Mouse (Mus musculus) limb, embryonic 12.5 days (tissue): ENCODE measurements around the gene Hyal1. TPM values are rescaled to one million over a fixed set of nuclear protein-coding genes. Genes with fewer than 3 reads are reported as not detected.

Experiments used
- ATAC-seq: fragments of 200-750 bp; cut with Nextera tagmentation; 2 replicates; pipeline ENCODE4 v1.8.0; 2017; ENCODE audit warnings: low read depth, moderate TSS enrichment; ENCODE audit not compliant: insufficient number of reproducible peaks, insufficient read depth, low FRiP score, low TSS enrichment
- H3K27ac ChIP-seq: fragments of 300-500 bp; sonication (generic); 2 replicates; pipeline ENCODE4 v1.5.1; 2016; ENCODE audit warnings: mild to moderate bottlenecking, moderate library complexity
- H3K27me3 ChIP-seq: fragments of 300-500 bp; sonication (generic); 2 replicates; pipeline ENCODE4 v1.6.1; 2016; ENCODE audit warnings: mild to moderate bottlenecking, moderate library complexity
- H3K36me3 ChIP-seq: fragments of 300-500 bp; sonication (generic); 2 replicates; pipeline ENCODE4 v1.6.1; 2016; ENCODE audit warnings: mild to moderate bottlenecking, moderate library complexity
- H3K4me1 ChIP-seq: fragments of 300-500 bp; sonication (generic); replicated peaks from 2 replicates; pipeline ENCODE4 v1.6.1; 2016
- H3K4me2 ChIP-seq: fragments of 300-500 bp; sonication (generic); 2 replicates; pipeline ENCODE4 v1.6.1; 2016; ENCODE audit warnings: mild to moderate bottlenecking, moderate library complexity
- H3K4me3 ChIP-seq: fragments of 300-500 bp; sonication (generic); replicated peaks from 2 replicates; pipeline ENCODE4 v1.5.1; 2016; ENCODE audit warnings: mild to moderate bottlenecking
- H3K9ac ChIP-seq: fragments of 300-500 bp; sonication (generic); replicated peaks from 2 replicates; pipeline ENCODE4 v1.6.1; 2016; ENCODE audit warnings: mild to moderate bottlenecking, moderate library complexity
- H3K9me3 ChIP-seq: fragments of 300-500 bp; sonication (generic); 2 replicates; pipeline ENCODE4 v1.6.1; 2016; ENCODE audit warnings: mild to moderate bottlenecking, moderate library complexity
- WGBS: fragments of 180-500 bp; shearing (Covaris S2); methylation state at CpG from one replicate; pipeline ENCODE4 v1.1.7; 2016; 5-methylcytosine and 5-hydroxymethylcytosine counted together
- polyA plus RNA-seq: library from polyadenylated mRNA; unstranded; fragments of >200 nt; fragmentation: Nextera tagmentation; extraction: Ambion mirVana; gene quantifications from 2 replicates; pipeline ENCODE4 v1.2.1, GENCODE M21; 2016

Gene Hyal1
- polyA plus RNA-seq, 1 experiment from 2014 or later: 13.7 TPM

GRCm38 (mm10) chr9:107611456-107612190, 34.9 kb downstream of the Hyal1 start:
- no peaks in the 10 kb centered on the region for H3K9me3 ChIP-seq
- peaks cover 63% of the 10 kb centered on the region for H3K4me1 ChIP-seq
- H3K27me3 ChIP-seq: no peaks in the 10 kb centered on the region
- peak overlapping the region; percentile 91 for H3K27ac ChIP-seq
- peak overlapping the region; percentile 70 for H3K4me2 ChIP-seq
- H3K4me3 ChIP-seq: peak overlapping the region; percentile 39
- peaks cover 33% of the 10 kb centered on the region for H3K36me3 ChIP-seq
- WGBS: 79% methylated on average over 6 of the region's 6 CpGs
- peak overlapping the region; percentile 60; the same call in 1 of the 2 replicates for H3K9ac ChIP-seq
- no peak; the same call in none of the 2 replicates for ATAC-seq

- Histone ChIP-seq H3K9me3 (no peaks in the 10 kb centered on the region), H3K27me3 (no peaks in the 10 kb centered on the region), H3K4me1 (peaks cover 56% of the 10 kb centered on the region), H3K36me3 (peaks cover 39% of the 10 kb centered on the region), H3K4me3 (peak overlapping the region; percentile 39), H3K4me2 (peak overlapping the region; percentile 70), H3K9ac (peak overlapping the region; percentile 60), H3K27ac (peak overlapping the region; percentile 91)
- peak; percentile 87 for ATAC-seq
- 9% methylated on average over 46 of the region's 48 CpGs for WGBS
Observed at GRCm38 (mm10) chr9:107612191-107612944, 35.6 kb downstream of the Hyal1 start.

GRCm38 (mm10) chr9:107612945-107613569, 36.3 kb downstream of the Hyal1 start:
- Histone ChIP-seq H3K4me3 (peak overlapping the region; percentile 39), H3K4me2 (peak overlapping the region; percentile 70), H3K36me3 (peaks cover 46% of the 10 kb centered on the region), H3K4me1 (peaks cover 49% of the 10 kb centered on the region), H3K9ac (peak overlapping the region; percentile 45), H3K27me3 (no peaks in the 10 kb centered on the region), H3K9me3 (no peaks in the 10 kb centered on the region), H3K27ac (peak overlapping the region; percentile 91)
- no peak; the same call in 1 of the 2 replicates for ATAC-seq
- WGBS: 12% methylated on average over 12 of the region's 12 CpGs

- Histone ChIP-seq H3K4me2 (no peak overlapping the region), H3K4me1 (peaks cover 33% of the 10 kb centered on the region), H3K9ac (no peak overlapping the region), H3K4me3 (no peak overlapping the region), H3K9me3 (no peaks in the 10 kb centered on the region), H3K27ac (no peak overlapping the region), H3K27me3 (no peaks in the 10 kb centered on the region), H3K36me3 (peaks cover 65% of the 10 kb centered on the region)
- ATAC-seq: no peak
- WGBS: 87% methylated on average over 4 of the region's 4 CpGs
Observed at GRCm38 (mm10) chr9:107615035-107615434, 38.3 kb downstream of the Hyal1 start.

GRCm38 (mm10) chr9:107617461-107617860, 40.7 kb downstream of the Hyal1 start:
- peaks cover 9% of the 10 kb centered on the region; the same call in 1 of the 2 replicates for H3K4me1 ChIP-seq
- no peak overlapping the region for H3K9ac ChIP-seq
- no peak for ATAC-seq
- no peak overlapping the region for H3K4me3 ChIP-seq
- no peak overlapping the region for H3K4me2 ChIP-seq
- WGBS: 79% methylated on average over 2 of the region's 2 CpGs
- no peaks in the 10 kb centered on the region for H3K27me3 ChIP-seq
- peaks cover 79% of the 10 kb centered on the region for H3K36me3 ChIP-seq
- no peaks in the 10 kb centered on the region for H3K9me3 ChIP-seq
- no peak overlapping the region for H3K27ac ChIP-seq

- H3K27ac ChIP-seq: no peak overlapping the region
- H3K27me3 ChIP-seq: no peaks in the 10 kb centered on the region
- no peak overlapping the region for H3K9ac ChIP-seq
- ATAC-seq: no peak
- WGBS: 94% methylated on average over 6 of the region's 6 CpGs
- H3K36me3 ChIP-seq: peaks cover 85% of the 10 kb centered on the region
- no peak overlapping the region for H3K4me2 ChIP-seq
- H3K9me3 ChIP-seq: no peaks in the 10 kb centered on the region
- peaks cover 6% of the 10 kb centered on the region; the same call in 1 of the 2 replicates for H3K4me1 ChIP-seq
- no peak overlapping the region for H3K4me3 ChIP-seq
Observed at GRCm38 (mm10) chr9:107618098-107618497, 41.4 kb downstream of the Hyal1 start.

DNA sequence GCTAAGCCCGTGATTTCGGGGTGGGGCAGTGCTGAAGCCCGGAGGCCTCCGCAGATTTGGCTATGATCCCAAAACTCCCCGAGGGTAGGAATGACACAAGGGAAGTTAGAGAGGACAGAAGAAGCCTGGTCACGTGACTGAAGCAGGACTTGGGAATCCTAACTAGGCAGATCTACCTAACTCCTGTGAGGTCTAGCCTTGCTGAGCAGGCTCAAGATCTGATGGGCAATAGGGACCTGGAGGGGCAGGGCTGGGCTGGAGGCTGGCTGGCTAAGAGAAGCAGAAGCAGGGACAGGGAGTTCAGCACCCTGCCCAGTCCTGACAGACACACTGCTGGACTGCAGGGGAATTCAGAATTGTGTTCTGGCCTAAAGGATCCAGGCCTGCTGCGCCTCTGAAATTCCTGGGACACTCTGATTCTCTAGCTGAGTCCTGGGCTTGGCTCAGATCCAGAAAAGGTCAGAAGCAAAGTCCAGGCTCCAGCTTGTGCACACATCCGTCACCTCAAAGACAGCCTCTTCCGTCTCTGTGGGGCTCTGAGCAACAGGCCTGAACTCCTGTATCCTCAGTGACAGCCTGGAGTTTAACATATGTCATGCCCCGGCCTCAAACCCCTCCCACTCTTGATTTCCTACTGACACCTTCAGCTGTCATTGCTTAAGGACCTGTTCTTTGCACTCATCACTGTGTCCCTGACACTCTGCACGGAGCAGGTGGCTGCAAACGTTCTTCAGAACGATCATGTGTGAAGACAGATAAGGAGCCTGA, 42.2 kb downstream of the Hyal1 start:
- 0 out of 2 replicates have a peak, but pooled peaks cover 3% of the 10 kb centered on the region for H3K4me1 ChIP-seq
- H3K4me2 ChIP-seq: no peak overlapping the region
- H3K27ac ChIP-seq: no peak overlapping the region; the same call in 1 of the 2 replicates
- no peak for ATAC-seq
- H3K36me3 ChIP-seq: peaks cover 87% of the 10 kb centered on the region
- no peak overlapping the region for H3K4me3 ChIP-seq
- no peaks in the 10 kb centered on the region for H3K9me3 ChIP-seq
- H3K9ac ChIP-seq: no peak overlapping the region
- 73% methylated on average over 13 of the region's 13 CpGs for WGBS
- no peaks in the 10 kb centered on the region for H3K27me3 ChIP-seq

DNA sequence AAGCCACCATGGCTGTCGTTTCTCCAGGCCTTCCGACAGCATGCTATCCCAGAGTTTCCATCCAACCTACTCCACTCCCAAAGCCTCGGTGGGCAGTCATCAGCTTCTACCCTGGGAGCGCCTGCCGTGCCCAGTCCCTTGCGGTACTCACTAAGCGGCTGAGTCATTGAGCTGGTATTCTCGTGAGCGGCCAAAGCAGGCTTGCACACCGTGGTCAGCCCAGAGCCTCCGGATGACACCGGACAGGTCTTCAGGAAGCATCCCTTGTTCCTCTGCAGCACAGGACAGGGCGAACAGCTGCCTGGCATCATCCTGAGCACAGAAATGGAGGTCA, 42.8 kb downstream of the Hyal1 start:
- Histone ChIP-seq H3K4me3 (no peak overlapping the region), H3K27ac (no peak overlapping the region; the same call in 1 of the 2 replicates), H3K9me3 (no peaks in the 10 kb centered on the region), H3K36me3 (peaks cover 87% of the 10 kb centered on the region), H3K4me1 (0 out of 2 replicates have a peak, but pooled peaks cover 3% of the 10 kb centered on the region), H3K9ac (no peak overlapping the region), H3K4me2 (no peak overlapping the region), H3K27me3 (no peaks in the 10 kb centered on the region)
- no peak for ATAC-seq
- WGBS: 81% methylated on average over 13 of the region's 13 CpGs

- H3K4me2 ChIP-seq: no peak overlapping the region
- no peak overlapping the region for H3K9ac ChIP-seq
- no peak overlapping the region for H3K4me3 ChIP-seq
- no peak for ATAC-seq
- H3K9me3 ChIP-seq: no peaks in the 10 kb centered on the region
- no peak overlapping the region for H3K27ac ChIP-seq
- peaks cover 87% of the 10 kb centered on the region for H3K36me3 ChIP-seq
- H3K27me3 ChIP-seq: no peaks in the 10 kb centered on the region
- H3K4me1 ChIP-seq: peaks cover 4% of the 10 kb centered on the region; the same call in 1 of the 2 replicates
Observed at GRCm38 (mm10) chr9:107620954-107621353, 44.2 kb downstream of the Hyal1 start.

- peak overlapping the region; percentile 53; the same call in 1 of the 2 replicates for H3K27ac ChIP-seq
- no peak overlapping the region for H3K4me3 ChIP-seq
- no peak overlapping the region for H3K4me2 ChIP-seq
- H3K36me3 ChIP-seq: peaks cover 77% of the 10 kb centered on the region
- peaks cover 39% of the 10 kb centered on the region for H3K4me1 ChIP-seq
- ATAC-seq: no peak
- no peaks in the 10 kb centered on the region for H3K27me3 ChIP-seq
- H3K9me3 ChIP-seq: no peaks in the 10 kb centered on the region
- no peak overlapping the region for H3K9ac ChIP-seq
- 81% methylated on average over 5 of the region's 5 CpGs for WGBS
Observed at GRCm38 (mm10) chr9:107624539-107624938, 47.8 kb downstream of the Hyal1 start.
